Mouse (Mus musculus) E14TG2a.4 (cell line): ENCODE measurements around the gene D430042O09Rik.

ENCODE experiments used
- CTCF ChIP-seq: conservative IDR thresholded peaks from 2 replicates; pipeline ENCODE4 v1.5.1; 2014; ENCODE audit warnings: low read length
- NANOG ChIP-seq: IDR thresholded peaks from 2 replicates; pipeline ENCODE4 v1.6.1; 2014; ENCODE audit warnings: borderline replicate concordance, low read length, mixed read lengths

- TF ChIP-seq CTCF (no peak), NANOG (no peak)
Measured at GRCm38 (mm10) chr7:125708100-125708499, 412 bp downstream of the D430042O09Rik start.
